Mouse (Mus musculus) heart, embryonic 13.5 days (tissue): ENCODE results near the gene Ncbp3. TPM values are rescaled to one million over a fixed set of nuclear protein-coding genes. Genes with fewer than 3 reads are reported as not detected.
A peak's percentile ranks its signal among the peaks of the same experiment; 100 is the strongest.

Experiments
- ATAC-seq: fragments of 200-750 bp; cut with Nextera tagmentation; 2 replicates; pipeline ENCODE4 v1.8.0; 2017; ENCODE audit warnings: moderate TSS enrichment; ENCODE audit not compliant: insufficient number of reproducible peaks, low FRiP score, low TSS enrichment; ENCODE audit errors: extremely low read depth
- H3K27ac ChIP-seq: fragments of 300-500 bp; sonication (generic); replicated peaks from 2 replicates; pipeline ENCODE4 v1.5.1; 2015; ENCODE audit warnings: moderate library complexity, mild to moderate bottlenecking, inconsistent platforms
- H3K27me3 ChIP-seq: fragments of 300-500 bp; sonication (generic); replicated peaks from 2 replicates; pipeline ENCODE4 v1.6.1; 2015; ENCODE audit warnings: mild to moderate bottlenecking, inconsistent platforms
- H3K36me3 ChIP-seq: fragments of 300-500 bp; sonication (generic); 2 replicates; pipeline ENCODE4 v1.6.1; 2015; ENCODE audit warnings: mild to moderate bottlenecking, inconsistent platforms
- H3K4me1 ChIP-seq: fragments of 300-500 bp; sonication (generic); 2 replicates; pipeline ENCODE4 v1.6.1; 2015; ENCODE audit warnings: inconsistent platforms
- H3K4me2 ChIP-seq: fragments of 300-500 bp; sonication (generic); 2 replicates; pipeline ENCODE4 v1.6.1; 2015; ENCODE audit warnings: inconsistent platforms, mild to moderate bottlenecking, moderate library complexity
- H3K4me3 ChIP-seq: fragments of 300-500 bp; sonication (generic); 2 replicates; pipeline ENCODE4 v1.5.1; 2015; ENCODE audit warnings: moderate library complexity, mild to moderate bottlenecking, inconsistent platforms
- H3K9ac ChIP-seq: fragments of 300-500 bp; sonication (generic); 2 replicates; pipeline ENCODE4 v1.6.1; 2015; ENCODE audit warnings: inconsistent platforms, mild to moderate bottlenecking, moderate library complexity
- H3K9me3 ChIP-seq: fragments of 300-500 bp; sonication (generic); 2 replicates; pipeline ENCODE4 v1.6.1; 2016; ENCODE audit warnings: inconsistent platforms
- WGBS: fragments of 180-500 bp; shearing (Covaris S2); methylation state at CpG from one replicate; pipeline ENCODE4 v1.1.7; 2015; ENCODE audit warnings: mixed read lengths; 5-methylcytosine and 5-hydroxymethylcytosine counted together
- polyA plus RNA-seq: library from polyadenylated mRNA; unstranded; fragments of >200 nt; fragmentation: Nextera tagmentation; extraction: Ambion mirVana; gene quantifications from 2 replicates; pipeline ENCODE4 v1.2.1, GENCODE M21; 2015

Gene Ncbp3
- polyA plus RNA-seq, 1 experiment from 2014 or later: 9.9 TPM

DNA sequence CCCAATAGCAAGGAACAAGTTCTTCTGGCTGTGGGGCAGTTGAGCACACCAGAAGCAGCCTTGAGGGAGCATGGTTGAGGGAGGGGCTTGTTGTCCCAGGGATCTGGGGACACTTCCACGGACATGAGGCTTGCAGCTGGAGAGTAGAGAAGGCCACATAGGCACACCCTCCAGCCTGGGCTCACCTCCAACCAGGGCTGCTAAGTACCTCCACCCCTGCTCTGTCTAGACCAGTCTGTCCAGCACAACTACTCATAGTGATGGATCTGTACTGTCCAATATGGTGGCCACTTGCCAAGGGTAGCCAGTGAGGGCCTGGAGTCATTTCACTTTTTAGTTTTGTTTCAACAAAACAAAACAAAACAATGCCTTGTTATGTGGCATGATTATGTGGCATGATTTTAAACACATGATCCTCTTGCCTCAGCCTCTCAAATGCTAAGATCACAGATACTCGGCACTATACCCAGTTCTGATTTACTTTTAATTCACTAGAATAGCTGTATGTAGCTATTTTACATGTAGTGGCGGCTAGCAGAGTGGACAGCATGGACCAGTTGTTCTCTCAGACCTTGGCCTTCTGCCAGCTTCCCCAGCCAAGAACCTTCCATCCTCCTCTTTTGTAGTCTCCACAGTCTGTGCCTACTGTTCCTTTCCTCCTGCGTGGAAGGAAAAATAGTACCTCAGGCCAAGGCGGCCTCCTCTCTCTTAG is 32.0 kb upstream of the Ncbp3 start:
- H3K4me1 ChIP-seq: peaks cover 27% of the 10 kb centered on the region
- H3K9ac ChIP-seq: 0 out of 2 replicates have a peak overlapping the region, but pooled peaks have one; percentile 21
- no peaks in the 10 kb centered on the region for H3K36me3 ChIP-seq
- no peaks in the 10 kb centered on the region for H3K9me3 ChIP-seq
- 59% methylated on average over 5 of the region's 5 CpGs for WGBS
- peaks cover 57% of the 10 kb centered on the region for H3K27me3 ChIP-seq
- H3K27ac ChIP-seq: no peak overlapping the region
- H3K4me3 ChIP-seq: no peak overlapping the region
- no peak for ATAC-seq
- H3K4me2 ChIP-seq: no peak overlapping the region

DNA sequence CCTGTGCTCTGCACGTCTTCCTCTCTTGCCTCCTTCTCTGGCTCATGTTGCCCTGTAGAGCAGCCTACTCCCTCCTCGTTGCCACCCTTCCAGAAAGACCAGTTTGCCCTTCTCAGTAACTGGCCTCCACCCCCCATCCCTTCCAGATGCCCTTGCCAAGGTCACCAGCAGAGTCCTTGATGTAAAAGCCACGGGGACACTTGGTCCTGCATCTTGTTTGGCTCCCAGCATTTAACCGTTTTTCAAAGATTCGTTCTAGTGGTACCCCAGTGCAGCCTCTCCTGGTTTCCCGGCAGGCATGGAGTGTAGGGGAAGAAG is 31.5 kb upstream of the Ncbp3 start:
- 0 out of 2 replicates have a peak overlapping the region, but pooled peaks have one; percentile 21 for H3K9ac ChIP-seq
- no peak overlapping the region for H3K4me2 ChIP-seq
- H3K27me3 ChIP-seq: peaks cover 57% of the 10 kb centered on the region
- no peaks in the 10 kb centered on the region for H3K9me3 ChIP-seq
- H3K4me3 ChIP-seq: no peak overlapping the region
- H3K36me3 ChIP-seq: no peaks in the 10 kb centered on the region
- ATAC-seq: no peak
- no peak overlapping the region for H3K27ac ChIP-seq
- 61% methylated on average over 6 of the region's 6 CpGs for WGBS
- H3K4me1 ChIP-seq: peaks cover 27% of the 10 kb centered on the region

DNA sequence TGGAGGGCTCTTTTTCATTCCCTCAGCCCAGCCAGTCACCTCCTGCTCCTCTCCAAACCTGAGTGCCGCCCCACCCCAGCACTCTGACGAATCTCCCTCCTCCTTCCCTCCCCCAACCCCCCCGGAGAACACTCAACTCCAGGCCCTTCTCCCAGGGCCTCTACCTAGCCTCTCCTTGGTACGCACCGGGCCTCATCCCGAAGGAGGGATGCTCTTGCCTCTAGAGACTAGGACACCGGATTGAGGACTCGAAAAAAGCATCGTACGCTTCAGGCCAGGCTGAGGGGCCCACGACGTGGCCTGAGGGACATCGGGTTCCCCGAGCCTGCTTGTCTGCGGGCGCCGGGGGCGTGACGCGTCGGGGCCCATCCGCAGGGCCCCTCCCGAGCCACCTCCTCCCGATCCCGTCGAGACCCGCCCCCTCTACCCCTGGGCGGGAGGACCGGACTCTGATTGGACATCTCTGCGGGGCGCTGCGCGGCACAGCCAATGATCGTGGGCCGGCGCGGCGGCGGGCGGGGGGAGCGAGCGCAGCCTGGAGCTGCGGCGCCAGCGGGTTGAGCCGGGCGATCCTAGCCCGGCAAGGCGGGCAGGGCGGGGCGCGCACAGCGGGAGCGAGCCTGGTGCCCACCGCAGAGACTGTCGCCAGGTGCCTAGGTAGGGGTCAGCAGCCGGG is 29.0 kb upstream of the Ncbp3 start, which contains the start of gene Camkk1:
TSS of gene Camkk1 (plus strand) at position 538 of the 676 bp plus-strand sequence.
- Histone ChIP-seq H3K4me3 (peak within 1 kb of the TSS; percentile 74), H3K27ac (no peak within 1 kb of the TSS), H3K27me3 (peaks cover 58% of the 10 kb centered on the region), H3K4me2 (peak within 1 kb of the TSS; percentile 100), H3K9ac (peak within 1 kb of the TSS; percentile 84), H3K9me3 (no peaks in the 10 kb centered on the region), H3K4me1 (peaks cover 35% of the 10 kb centered on the region), H3K36me3 (no peaks in the 10 kb centered on the region)
- peak; percentile 84 for ATAC-seq
- under 1% methylated on average over 56 of the region's 57 CpGs for WGBS

DNA sequence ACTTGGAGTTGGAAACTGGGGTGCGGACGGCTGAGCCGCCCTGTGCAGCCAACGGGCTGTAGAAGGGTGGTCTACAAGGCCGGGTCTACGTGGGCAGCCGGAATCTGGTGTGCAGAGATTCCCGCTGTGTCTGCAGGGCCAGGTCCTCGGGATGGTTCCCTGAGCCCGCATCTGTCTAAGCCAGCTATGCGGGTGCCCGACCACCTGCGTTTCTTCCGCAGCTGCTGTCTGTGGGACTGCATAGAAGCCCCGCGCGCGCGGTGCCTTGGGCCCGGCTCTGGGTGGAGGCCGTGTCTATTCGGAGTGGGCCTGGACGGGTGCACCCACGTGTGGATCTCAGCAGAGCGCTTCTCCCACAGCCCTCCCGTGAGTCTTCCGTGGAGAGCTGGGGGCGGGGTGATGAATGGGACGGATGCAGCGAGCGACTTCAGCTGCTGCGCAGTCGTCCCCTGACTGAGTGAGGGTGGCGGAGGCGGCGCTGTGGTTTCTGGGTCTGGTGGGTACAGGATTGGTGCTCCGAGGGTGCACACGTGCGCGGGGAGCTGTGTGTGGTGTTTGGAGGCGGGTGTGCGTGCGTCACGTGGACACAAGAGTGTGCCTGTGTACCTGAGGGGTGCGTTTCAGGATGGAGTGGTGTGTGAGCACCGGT is 28.3 kb upstream of the Ncbp3 start:
- Histone ChIP-seq H3K27ac (no peak overlapping the region), H3K4me1 (peaks cover 36% of the 10 kb centered on the region), H3K27me3 (peaks cover 58% of the 10 kb centered on the region), H3K4me3 (peak overlapping the region; percentile 74), H3K36me3 (no peaks in the 10 kb centered on the region), H3K9ac (peak overlapping the region; percentile 84), H3K4me2 (peak overlapping the region; percentile 100), H3K9me3 (no peaks in the 10 kb centered on the region)
- peak; percentile 6; the same call in 1 of the 2 replicates for ATAC-seq
- 1% methylated on average over 46 of the region's 46 CpGs for WGBS

DNA sequence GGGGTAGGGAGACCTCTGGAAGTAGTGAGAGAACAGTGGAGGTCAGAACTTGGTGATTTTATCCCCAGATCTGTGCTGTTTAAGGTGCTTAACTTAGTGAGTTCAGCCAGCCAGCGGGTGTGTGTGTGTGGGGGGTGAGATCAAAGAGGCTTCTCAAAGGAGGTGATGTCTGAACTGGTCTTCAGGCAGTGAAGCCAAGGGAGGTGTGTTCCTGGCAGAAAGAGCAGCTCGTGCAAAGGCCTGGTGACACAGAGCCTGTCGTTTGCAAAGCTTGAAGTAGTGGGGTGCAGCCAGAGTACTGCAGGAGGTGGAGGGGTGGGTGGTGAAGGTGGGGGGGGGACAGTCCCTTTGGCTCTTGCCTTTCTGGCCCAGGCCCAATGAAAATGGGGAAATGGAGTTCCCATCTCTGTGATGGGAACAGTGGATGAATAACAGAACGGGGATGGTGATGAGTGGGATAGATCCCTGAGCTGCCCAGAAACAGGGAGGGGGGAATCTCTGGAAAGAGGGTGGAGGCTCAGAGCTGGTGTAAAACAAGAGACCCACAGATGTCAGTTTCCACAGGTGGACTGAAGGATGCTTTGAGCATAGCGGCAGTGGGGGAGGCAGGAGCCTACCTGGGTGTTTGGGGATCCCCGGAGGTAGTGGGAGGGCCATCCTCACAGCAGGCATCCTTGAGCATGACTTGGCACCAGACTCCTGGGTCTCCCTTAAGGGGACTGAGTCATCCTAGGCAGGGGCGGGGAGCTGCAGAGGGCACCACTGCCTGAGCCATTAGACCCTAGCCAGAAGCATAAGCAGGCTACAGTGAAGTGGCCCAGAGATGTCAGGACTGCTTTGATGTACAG is 26.4 kb upstream of the Ncbp3 start:
- no peaks in the 10 kb centered on the region for H3K36me3 ChIP-seq
- no peak for ATAC-seq
- H3K4me3 ChIP-seq: no peak overlapping the region
- 59% methylated on average over 7 of the region's 7 CpGs for WGBS
- H3K27ac ChIP-seq: no peak overlapping the region
- no peak overlapping the region for H3K9ac ChIP-seq
- H3K4me2 ChIP-seq: no peak overlapping the region
- H3K4me1 ChIP-seq: peaks cover 38% of the 10 kb centered on the region
- H3K9me3 ChIP-seq: no peaks in the 10 kb centered on the region
- peaks cover 55% of the 10 kb centered on the region for H3K27me3 ChIP-seq

DNA sequence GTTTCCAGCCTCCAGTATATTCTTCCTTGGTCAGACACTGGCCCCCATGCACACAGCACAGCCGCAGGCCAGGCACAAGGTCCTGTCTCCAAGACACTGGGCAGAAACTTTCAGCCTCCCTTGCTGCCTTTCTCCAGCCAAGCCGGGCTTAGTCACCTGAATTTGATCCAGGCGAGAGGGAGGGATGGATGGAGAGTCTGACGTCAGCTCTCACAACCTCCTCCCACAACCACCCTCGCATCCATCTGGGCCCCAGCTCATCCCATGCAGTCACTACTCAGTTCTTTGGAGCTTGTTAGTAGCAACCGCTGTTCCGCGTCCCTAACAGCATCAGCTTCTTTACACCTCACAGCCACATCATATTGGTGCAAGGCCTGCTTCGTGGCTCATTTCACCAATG is 24.5 kb upstream of the Ncbp3 start:
- H3K4me1 ChIP-seq: peaks cover 49% of the 10 kb centered on the region
- ATAC-seq: no peak
- H3K9me3 ChIP-seq: no peaks in the 10 kb centered on the region
- no peak overlapping the region for H3K4me2 ChIP-seq
- H3K27me3 ChIP-seq: peaks cover 42% of the 10 kb centered on the region
- no peak overlapping the region for H3K4me3 ChIP-seq
- 48% methylated on average over 9 of the region's 9 CpGs for WGBS
- no peaks in the 10 kb centered on the region for H3K36me3 ChIP-seq
- no peak overlapping the region for H3K27ac ChIP-seq
- H3K9ac ChIP-seq: no peak overlapping the region

DNA sequence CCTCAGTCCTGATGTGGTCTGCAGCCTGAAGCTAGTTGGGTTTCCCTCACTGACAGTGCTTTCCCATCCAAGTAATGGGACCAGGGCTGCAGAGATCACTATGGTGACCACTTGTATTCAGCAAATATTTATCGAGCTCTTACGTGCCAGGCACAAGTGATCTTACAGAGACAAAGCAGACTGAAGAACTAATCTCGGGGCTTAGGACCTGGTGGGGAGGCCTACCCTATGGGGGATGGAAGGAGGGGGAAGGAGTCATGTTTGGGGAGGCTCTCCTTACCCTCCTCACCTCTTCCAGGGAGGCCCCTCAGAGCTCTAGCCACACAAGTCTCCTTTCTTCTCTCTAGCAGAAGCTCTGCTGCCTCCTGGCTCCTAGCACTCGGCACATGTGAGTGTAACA is 23.8 kb upstream of the Ncbp3 start:
- Histone ChIP-seq H3K4me1 (peaks cover 45% of the 10 kb centered on the region), H3K9me3 (no peaks in the 10 kb centered on the region), H3K27me3 (peaks cover 37% of the 10 kb centered on the region), H3K9ac (no peak overlapping the region), H3K4me2 (no peak overlapping the region), H3K4me3 (no peak overlapping the region), H3K27ac (no peak overlapping the region), H3K36me3 (no peaks in the 10 kb centered on the region)
- no peak for ATAC-seq
- 58% methylated on average over 4 of the region's 4 CpGs for WGBS

DNA sequence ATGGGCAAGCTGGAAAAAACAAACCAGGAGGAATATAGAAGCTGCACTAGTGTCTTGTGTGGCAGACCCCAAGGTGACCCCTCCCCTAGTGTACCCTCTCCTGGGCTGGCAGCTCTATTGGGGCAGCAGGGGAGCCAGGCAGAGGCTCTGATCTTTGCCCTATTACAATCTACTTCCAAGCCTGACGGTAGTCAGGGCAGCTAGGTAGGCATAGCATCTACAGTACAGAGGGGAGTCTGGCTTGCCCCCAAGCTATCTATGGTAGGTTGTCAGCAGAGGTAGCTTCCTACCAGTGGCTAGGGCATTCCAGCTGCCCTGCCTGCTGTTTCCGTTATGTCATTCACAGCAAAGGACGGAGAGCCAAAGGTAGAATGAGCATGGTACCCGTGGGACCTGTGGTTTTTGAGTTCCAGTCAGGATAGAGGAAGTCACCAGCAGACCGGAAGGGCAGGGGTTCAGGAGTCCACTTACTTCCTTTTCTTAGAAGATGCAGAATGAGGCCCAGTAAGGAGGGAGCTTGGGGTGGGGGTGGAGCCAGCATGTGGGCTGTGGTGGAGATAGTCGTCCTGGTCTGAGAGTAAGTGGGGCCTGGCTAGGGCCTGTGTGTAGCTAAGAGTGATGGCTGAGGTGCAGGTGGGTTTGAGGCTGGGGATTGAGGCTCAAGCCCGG is 23.2 kb upstream of the Ncbp3 start:
- Histone ChIP-seq H3K36me3 (no peaks in the 10 kb centered on the region), H3K4me2 (no peak overlapping the region), H3K9ac (peak overlapping the region; percentile 11; the same call in 1 of the 2 replicates), H3K4me3 (no peak overlapping the region), H3K4me1 (peaks cover 42% of the 10 kb centered on the region), H3K27ac (no peak overlapping the region), H3K9me3 (no peaks in the 10 kb centered on the region), H3K27me3 (peaks cover 33% of the 10 kb centered on the region)
- WGBS: 48% methylated on average over 7 of the region's 7 CpGs
- no peak for ATAC-seq

DNA sequence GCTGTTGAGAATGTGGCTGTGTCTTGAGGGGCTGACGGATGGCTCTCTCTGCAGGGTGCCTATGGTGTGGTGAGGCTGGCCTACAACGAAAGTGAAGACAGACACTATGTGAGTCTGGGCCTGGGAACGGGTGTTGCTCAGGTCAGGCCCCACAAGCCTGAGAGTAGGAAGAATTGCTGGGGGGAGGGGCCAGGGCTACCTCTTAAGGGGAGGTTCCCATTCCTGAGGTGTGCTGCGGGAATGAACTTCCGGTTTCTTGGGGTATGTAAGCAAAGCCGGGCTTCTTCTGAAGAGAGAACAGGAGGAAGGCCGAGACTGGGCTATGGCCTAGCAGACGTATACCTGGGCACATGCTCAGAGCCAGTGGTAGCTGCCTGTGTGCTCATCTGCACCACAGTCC is 20.6 kb upstream of the Ncbp3 start:
- WGBS: 44% methylated on average over 8 of the region's 8 CpGs
- ATAC-seq: no peak
- no peaks in the 10 kb centered on the region for H3K9me3 ChIP-seq
- no peak overlapping the region for H3K27ac ChIP-seq
- H3K4me2 ChIP-seq: no peak overlapping the region
- H3K27me3 ChIP-seq: peaks cover 10% of the 10 kb centered on the region
- H3K9ac ChIP-seq: peak overlapping the region; percentile 30; the same call in 1 of the 2 replicates
- no peak overlapping the region for H3K4me3 ChIP-seq
- H3K4me1 ChIP-seq: peaks cover 45% of the 10 kb centered on the region
- H3K36me3 ChIP-seq: no peaks in the 10 kb centered on the region

DNA sequence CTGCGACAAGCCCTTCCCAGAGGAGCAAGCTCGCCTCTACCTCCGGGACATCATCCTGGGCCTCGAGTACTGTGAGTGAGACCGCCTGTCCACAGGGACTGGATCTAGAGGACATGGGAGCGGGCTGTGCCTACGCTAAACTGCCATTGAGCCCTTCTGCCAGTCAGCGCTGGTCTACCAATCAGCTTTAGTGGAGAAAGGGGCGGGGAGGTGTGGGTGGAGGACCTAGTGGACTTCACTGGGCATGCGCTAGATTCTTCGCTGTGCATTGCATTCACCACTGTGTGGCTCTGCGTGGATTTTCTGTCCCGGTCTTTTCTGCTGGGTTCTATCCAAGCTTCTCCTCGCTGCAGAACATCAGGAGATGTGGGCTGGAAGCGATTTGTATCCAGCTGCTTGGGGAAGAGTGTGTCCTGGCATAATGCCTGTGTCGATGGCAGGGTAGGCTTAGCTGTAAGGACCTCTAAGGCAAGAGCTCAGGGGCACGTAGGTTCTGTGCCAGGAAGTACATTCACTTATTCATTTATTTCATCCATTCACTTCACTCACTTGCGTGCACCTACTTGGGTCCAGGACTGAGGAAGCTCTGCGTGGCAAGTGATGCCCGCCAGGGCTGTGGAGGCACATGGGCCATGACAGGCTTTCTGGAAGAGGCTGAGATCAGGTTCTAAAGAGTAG is 16.6 kb upstream of the Ncbp3 start:
- peak overlapping the region; percentile 25; the same call in 1 of the 2 replicates for H3K27ac ChIP-seq
- ATAC-seq: peak; percentile 74

More for the DNA sequence above, 16.6 kb upstream of the Ncbp3 start:
- WGBS: 21% methylated on average over 20 of the region's 20 CpGs
- H3K4me3 ChIP-seq: peak overlapping the region; percentile 43
- peaks cover 11% of the 10 kb centered on the region; the same call in 1 of the 2 replicates for H3K27me3 ChIP-seq
- H3K4me1 ChIP-seq: peaks cover 22% of the 10 kb centered on the region
- no peaks in the 10 kb centered on the region for H3K36me3 ChIP-seq
- peak overlapping the region; percentile 76 for H3K9ac ChIP-seq
- peak overlapping the region; percentile 76 for H3K4me2 ChIP-seq
- no peaks in the 10 kb centered on the region for H3K9me3 ChIP-seq
